Mouse (Mus musculus) liver, postnatal 0 days (tissue): ENCODE measurements around the gene Klhl36.

Source experiments
- CTCF ChIP-seq: sonication (generic); IDR thresholded peaks from 2 replicates; pipeline ENCODE4 v1.5.1; 2016; ENCODE audit warnings: antibody characterized with exemption, low read depth
- EP300 ChIP-seq: IDR thresholded peaks from 2 replicates; pipeline ENCODE4 v1.6.1; 2016; ENCODE audit warnings: antibody characterized with exemption, low read depth, mild to moderate bottlenecking

- TF ChIP-seq EP300, result no peak
- no peak for TF ChIP-seq CTCF
These were observed 21.2 kb downstream of the Klhl36 start for GRCm38 (mm10) chr8:119883281-119883680.
